Mouse (Mus musculus) erythroblast, adult 5-6 weeks (primary cell): ENCODE data around the gene Fgd3. TPM values are rescaled to one million over a fixed set of nuclear protein-coding genes. Genes with fewer than 3 reads are reported as not detected.
A peak's percentile ranks its signal among the peaks of the same experiment; 100 is the strongest.

ENCODE experiments used
- ATAC-seq: replicated peaks from 2 replicates; pipeline ENCODE4 v1.8.0; 2016; ENCODE audit warnings: moderate number of reproducible peaks, mild to moderate bottlenecking, moderate TSS enrichment, inconsistent platforms; ENCODE audit not compliant: poor library complexity, low FRiP score, severe bottlenecking
- total RNA-seq, 2 experiments: library from RNA; stranded (forward) in 1 of 2; stranded (reverse) in 1 of 2; fragments of 150-400 nt in 1 of 2; fragments of 200-764, 138-1000 nt in 1 of 2; gene quantifications; 2 replicates each; pipeline versions ENCODE4 v1.2.3 to v1.2.4; 2015 to 2017; ENCODE audit warnings: low replicate concordance in 2 of 2

Fgd3 gene
- total RNA-seq, 2 experiments from 2014 or later: 3.3 to 6.7 TPM

GRCm38 (mm10) chr13:49308861-49309403, 11.2 kb downstream of the Fgd3 start:
- 0 out of 2 replicates have a peak, but pooled peaks have one; percentile 40 for ATAC-seq

GRCm38 (mm10) chr13:49308206-49308605, 11.9 kb downstream of the Fgd3 start:
- ATAC-seq: no peak

GRCm38 (mm10) chr13:49307311-49307969, 12.7 kb downstream of the Fgd3 start:
- no peak for ATAC-seq

- no peak for ATAC-seq
Measured at GRCm38 (mm10) chr13:49306771-49307310, 13.3 kb downstream of the Fgd3 start.

- ATAC-seq: no peak
Measured at GRCm38 (mm10) chr13:49300771-49301170, 19.3 kb downstream of the Fgd3 start.

GRCm38 (mm10) chr13:49298514-49299381, 21.4 kb downstream of the Fgd3 start:
- no peak for ATAC-seq

GRCm38 (mm10) chr13:49296270-49296669, 23.8 kb downstream of the Fgd3 start:
- no peak for ATAC-seq

- no peak for ATAC-seq
Measured at GRCm38 (mm10) chr13:49294108-49294507, 26.0 kb downstream of the Fgd3 start.

- no peak for ATAC-seq
Measured at GRCm38 (mm10) chr13:49291949-49292348, 28.2 kb downstream of the Fgd3 start.

- ATAC-seq: 0 out of 2 replicates have a peak, but pooled peaks have one; percentile 47
Measured at GRCm38 (mm10) chr13:49291398-49291797, 28.7 kb downstream of the Fgd3 start.

- no peak for ATAC-seq
Measured at GRCm38 (mm10) chr13:49287224-49287623, 32.9 kb downstream of the Fgd3 start.

- no peak for ATAC-seq
Measured at GRCm38 (mm10) chr13:49286750-49287149, 33.4 kb downstream of the Fgd3 start.

GRCm38 (mm10) chr13:49283686-49284085, 36.4 kb downstream of the Fgd3 start:
- no peak for ATAC-seq

GRCm38 (mm10) chr13:49282168-49282567, 37.9 kb downstream of the Fgd3 start:
- no peak for ATAC-seq

- ATAC-seq: no peak
Measured at GRCm38 (mm10) chr13:49271831-49272765, 48.0 kb downstream of the Fgd3 start.

GRCm38 (mm10) chr13:49270500-49270899, 49.6 kb downstream of the Fgd3 start:
- ATAC-seq: no peak

- ATAC-seq: no peak
Measured at GRCm38 (mm10) chr13:49267645-49268044, 52.5 kb downstream of the Fgd3 start.

GRCm38 (mm10) chr13:49260036-49260722, 59.9 kb downstream of the Fgd3 start:
- ATAC-seq: no peak

- no peak for ATAC-seq
Measured at GRCm38 (mm10) chr13:49257819-49258313, 62.2 kb downstream of the Fgd3 start.
